In the genomic region with DNA sequence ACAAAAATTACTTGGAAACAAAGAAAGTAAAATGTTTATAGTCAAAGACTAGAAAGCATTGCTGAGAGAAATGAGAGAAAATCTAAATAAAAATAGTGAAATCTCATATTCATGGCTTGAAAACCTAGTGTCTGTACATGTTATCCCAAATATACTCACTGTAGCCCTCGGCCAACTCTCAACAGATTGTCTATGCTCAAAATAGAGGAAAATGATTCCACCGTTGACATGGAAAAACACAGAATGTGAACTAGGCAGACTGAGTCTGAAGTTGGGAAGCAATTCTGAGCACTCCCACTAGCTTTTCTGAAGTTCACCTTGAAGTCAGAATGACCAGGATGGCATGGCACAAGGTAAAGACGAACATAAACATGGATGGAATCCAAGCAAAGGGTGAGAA, we compare ENCODE assay signal across 11 mouse cellular contexts.
"Had no signal": no experiment of that assay in that cellular context is flagged by ENCODE, and none has a peak within 500 bp of the region (broad histone marks: within the 10 kb centered on the region; RNA-seq: fewer than 3 reads in every experiment).

No protein-coding gene starts in this region.

- ATAC-seq: lung, postnatal 0 days; midbrain, embryonic 13.5 days had no signal

- H3K4me3 ChIP-seq: limb, embryonic 13.5 days; midbrain, embryonic 13.5 days had no signal

- H3K4me1 ChIP-seq: limb, embryonic 13.5 days; midbrain, embryonic 13.5 days had no signal

- DNase-seq: kidney, adult 8-10 months; kidney, postnatal 36 days; layer of hippocampus, postnatal 36 days; left cerebral cortex, postnatal 4 days; lung, adult 18-20 months; lung, postnatal 36 days; thymus, adult 2 months; thymus, postnatal 25 days had no signal
